Mouse (Mus musculus) fibroblast of lung, adult 2 months (primary cell): ENCODE measurements around the gene Dst.

ENCODE experiments used
- DNase-seq: peaks from one replicate; pipeline ENCODE4 v3.0.0-alpha.2; 2011; ENCODE audit warnings: low read depth

Dst gene

DNA sequence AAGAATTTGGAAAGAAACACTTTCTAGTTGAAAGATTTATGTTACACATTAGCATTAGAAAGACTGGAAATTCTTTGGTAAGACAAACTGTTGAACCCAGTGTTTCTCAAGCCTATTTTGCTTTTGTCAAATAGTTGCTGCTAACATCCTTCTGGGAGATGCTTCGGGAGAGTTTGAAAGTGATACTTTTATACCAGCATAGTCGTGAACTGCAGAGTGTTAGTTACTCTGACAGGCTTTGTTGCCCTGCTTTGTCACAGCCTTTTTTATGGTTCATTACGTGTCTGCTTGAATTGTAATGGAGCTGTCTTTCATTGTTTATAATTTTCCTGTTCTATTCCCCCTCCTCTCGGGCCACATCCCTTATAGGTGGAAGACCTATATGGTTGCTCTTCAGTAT is 192.4 kb downstream of the Dst start:
- DNase-seq, result no peak

DNA sequence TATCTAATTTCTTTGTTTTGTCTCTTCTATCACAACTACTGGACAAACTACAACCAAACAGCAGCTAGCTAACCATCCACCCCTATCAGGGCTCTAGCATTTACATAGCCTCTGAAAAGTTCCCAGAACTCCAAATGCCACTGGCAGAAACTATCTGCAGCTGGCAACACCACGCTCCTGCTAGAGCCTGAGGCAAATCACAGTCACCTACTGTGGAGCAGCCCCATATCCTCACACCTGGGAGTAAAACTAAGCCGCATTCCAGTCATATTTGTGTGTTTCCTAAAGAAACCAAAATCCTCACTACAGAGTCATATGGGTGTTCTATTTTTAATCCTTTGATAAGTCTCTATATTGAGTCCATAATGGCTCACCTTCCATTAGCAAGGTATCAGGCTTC is 194.6 kb downstream of the Dst start:
- no peak for DNase-seq

DNA sequence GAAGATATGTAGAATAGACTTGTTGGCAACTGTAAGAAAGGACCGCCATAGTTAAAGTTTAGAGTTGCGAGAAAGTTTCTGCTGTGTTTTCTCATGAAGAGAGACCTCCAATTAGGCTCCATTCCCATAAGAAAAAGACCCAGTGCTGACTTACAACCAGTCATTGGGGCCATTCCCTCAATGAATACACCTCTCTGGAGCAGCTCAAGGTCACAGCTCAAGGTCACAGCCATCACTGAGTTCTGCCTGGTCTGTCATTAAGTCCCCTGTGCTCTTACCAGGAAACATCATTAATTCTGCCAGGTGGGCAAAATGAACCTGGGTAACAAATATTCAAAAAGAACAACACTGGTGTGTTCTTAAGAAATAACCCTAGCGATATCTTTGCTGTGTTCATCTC is 195.2 kb downstream of the Dst start:
- DNase-seq, result no peak

DNA sequence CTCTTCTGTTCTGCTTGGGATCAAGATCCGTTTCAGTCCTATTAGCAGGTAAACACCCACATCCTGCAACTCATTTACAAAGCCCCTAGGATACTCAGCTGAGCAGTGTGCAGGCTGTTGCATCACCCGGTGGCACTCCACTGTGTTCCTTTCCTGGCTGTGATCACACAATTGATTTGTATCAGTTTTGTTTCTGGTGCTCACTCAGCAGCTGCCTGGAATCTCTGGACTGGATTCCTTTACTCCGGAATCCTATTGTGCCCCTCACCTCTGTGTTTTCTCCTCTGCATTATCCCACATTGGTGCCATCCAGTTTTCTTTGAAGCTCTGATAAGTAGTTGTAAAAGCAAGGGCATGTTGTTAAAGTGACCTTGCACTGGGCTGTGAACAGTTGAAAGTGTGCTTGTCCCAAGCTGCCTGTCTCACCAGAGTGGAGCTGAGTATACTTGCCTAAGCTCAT is 195.7 kb downstream of the Dst start:
- no peak for DNase-seq

DNA sequence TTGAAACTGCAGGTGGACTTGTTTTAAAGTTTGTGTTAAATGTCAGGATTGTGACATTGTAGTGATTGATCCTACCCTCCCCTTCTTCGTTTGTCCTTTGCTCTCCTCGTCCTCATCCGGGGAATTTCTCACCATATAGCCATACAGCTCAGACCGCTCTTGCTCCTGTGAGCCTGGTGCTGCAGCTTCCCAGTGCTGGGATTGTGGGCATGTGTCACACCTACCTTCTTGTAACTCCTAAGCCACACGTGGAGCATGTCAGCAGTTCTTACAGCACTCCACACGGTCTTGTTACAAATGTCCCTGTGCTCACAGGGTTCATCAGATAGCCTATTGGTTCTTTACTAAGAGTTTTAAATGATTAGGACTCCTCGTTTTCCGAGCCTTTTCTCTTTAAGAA is 196.8 kb downstream of the Dst start:
- no peak for DNase-seq

DNA sequence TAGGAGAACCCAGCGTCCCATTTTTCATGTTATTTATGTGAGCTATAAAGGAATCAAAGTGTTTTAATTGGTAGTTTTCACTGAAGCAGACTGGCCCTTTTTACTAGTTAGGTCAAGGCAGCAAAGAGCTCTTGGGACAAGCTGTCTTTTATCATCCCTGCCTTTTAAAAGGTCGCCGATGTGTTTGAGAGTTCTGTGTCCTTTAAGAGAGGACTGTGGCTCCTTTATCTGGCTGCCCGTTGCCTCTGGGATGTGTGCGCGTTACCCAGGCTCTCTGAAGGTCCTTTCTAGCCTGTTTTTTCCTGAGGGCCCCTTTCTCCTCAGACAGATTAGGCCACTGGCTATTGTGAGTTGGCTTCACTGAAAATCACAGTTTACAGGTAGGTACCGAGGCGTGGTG is 198.6 kb downstream of the Dst start:
- DNase-seq, result no peak

DNA sequence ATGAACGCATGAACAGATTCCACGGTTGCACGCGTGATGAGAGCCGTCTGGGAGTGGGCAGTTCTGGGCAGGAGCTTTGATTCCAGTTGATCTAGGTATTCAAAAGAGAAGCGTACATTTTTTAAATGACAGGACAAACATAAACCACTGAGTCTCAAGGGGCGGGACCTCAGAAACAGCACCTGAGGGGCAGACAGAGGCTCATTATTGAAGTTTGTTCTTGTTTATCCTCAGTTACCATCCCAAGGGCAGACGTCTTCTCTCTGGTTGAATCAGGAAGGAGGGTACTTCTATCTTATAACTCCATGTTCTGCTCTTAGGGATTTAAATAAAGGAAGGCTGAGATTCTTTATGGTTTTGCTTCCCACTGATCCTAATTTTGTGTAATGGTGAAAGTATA is 199.1 kb downstream of the Dst start:
- DNase-seq, result no peak

DNA sequence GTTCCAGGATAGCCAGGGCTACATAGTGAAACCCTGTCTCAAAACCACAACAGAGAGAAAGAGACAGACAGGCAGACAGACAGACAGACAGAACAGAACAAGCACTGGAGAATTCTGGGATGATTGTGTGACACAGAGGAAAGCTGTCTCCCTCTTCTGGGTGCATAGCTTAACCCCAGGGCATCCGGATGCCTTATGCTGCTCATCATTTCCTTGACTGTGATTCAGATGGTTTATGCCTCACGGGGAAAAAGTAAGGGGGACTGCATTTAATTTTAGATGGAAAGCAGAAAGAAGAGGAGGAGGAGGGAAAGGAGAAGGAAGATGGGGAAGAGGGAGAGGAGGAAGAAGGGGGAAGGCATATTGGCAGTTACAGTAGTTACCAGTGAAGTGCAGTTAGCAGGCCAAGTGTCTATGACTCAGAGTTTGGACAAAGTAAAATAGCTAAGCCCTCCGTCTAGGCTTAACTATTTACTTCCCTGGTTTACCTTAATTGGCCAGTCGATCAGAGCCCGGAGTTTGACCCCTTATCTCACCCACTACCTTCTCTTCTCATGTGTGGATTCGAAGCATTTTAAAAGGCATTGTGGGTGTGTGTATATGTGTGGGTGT is 201.7 kb downstream of the Dst start:
- DNase-seq, result no peak

DNA sequence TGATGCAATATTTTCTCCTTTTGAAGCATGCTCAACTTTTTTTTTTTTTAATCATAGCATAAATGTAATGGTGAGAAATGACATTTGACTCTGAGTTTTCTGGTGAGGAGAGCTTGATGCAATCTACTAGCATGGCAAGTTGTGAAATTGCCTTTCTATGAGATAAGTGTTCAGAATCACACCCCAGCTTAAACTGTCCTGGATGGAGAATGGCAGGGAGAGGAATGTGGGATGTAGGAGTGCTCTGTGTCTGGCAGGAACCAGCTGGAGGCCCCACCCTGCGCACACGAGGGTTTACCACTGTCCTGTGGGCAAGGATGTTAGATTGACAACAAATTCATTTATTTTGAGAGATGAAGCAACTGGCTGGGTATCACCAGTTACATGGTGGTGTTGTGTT is 202.8 kb downstream of the Dst start:
- no peak for DNase-seq

DNA sequence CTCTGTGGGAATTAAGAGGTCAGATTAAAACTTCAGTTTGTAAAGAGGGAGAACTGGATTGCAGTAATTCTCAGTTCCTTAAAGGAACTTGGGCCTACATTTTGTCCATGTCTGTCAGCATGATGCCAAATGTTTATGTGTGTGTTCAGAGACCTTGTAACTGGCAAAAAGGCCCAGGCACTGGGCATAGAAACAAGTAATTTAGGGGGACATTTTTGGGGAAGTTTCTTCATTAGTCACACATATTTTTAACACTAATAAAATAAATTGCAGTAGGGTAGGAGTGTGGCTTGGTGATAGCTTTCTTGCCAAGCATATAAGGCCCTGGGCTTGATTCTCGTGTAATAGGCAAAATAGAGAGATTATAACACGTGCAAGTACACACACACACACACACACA is 203.9 kb downstream of the Dst start:
- no peak for DNase-seq

DNA sequence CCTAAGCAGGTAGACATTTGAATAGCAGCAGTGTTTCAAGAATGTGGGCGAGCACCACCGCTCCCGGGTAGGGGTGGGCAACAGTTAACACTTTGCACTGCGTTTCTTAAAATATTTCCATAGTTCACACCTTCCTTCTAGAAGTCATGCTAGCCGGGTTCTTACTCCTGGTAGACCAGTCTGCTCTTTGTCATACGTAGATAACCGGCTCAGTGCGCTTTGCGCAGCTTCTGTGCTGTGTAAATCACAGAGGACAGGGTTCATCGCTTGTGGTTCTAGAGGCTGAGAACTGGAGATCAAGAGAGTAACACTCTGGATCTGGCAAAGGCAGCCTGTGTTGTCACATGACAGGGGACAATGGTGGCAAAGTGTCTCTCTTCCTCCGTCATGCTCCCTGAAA is 208.4 kb downstream of the Dst start:
- no peak for DNase-seq

DNA sequence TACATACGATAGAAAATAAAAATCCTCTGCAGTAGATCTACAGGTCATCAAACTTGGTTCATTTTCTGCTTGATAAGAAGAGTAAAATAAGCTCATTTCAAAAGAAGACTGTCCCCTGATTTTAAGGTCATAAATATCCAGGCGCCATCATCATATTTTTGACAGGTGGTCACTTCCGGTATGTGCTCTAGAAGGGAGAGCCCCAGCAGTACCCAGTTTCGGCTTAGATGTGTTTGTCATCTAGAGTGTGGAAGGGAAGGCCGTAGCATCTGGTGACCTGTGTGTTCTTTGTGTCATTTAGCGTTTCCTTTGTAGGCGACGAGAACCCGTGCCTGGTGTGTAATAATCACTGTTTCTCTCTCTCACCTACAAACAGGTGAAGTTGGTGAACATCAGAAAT is 209.0 kb downstream of the Dst start:
- DNase-seq, result no peak

DNA sequence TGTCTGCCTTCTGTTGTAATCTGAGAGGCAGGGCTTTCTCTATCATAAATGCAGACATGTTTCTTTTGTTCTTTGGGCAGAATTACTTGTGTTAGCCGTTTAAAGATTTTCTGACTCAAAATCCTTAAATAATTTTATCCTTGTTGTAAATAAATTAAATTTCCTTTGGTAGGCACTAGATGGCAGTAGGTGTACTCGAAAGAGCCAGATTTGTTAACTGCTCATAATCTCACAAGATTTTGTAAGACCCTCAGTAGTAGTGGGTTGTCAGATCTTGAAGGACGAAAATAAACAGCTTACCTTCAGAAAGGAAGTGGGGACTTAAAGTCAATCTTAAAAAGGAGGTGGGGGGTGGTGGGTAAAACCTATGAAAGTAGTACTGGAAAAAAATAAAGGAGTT is 209.7 kb downstream of the Dst start:
- DNase-seq, result no peak

DNA sequence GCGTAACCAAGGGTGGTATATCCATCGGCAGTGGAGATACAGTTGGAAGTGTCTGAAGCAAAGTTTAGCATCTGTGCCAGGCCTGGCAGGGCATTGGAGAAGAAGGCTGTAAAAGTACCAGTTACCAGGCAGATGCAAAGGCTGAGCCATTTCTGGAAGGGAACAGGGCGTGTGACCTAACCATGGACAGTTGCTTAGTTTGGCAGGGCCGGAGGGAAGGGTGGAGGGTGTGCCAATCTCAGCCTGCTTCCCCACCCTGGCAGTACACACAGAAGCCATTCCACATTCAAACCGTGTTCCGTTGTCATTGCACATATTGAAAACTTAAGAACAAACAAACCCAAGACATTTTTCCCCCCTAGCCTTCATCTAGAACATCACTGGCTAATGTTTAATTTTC is 212.0 kb downstream of the Dst start:
- no peak for DNase-seq

DNA sequence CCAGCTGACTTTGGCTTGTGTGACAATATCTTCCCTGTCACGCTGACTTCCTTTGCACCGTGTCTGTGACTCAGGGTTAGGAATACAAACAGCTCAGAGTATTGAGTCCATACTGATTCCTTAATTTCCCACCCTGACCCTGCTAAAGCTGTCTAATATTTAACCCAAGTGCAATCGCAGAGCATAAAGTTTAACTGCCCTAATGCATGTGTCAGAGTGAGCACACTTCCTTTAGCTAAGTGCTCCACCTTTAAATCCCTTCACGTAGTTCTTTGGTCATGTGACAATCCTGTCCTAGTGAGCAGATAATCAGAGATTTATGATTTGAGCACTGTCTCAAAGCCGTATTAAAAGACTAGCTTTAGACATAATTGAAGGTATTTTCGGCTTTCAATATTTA is 212.6 kb downstream of the Dst start:
- DNase-seq, result no peak

DNA sequence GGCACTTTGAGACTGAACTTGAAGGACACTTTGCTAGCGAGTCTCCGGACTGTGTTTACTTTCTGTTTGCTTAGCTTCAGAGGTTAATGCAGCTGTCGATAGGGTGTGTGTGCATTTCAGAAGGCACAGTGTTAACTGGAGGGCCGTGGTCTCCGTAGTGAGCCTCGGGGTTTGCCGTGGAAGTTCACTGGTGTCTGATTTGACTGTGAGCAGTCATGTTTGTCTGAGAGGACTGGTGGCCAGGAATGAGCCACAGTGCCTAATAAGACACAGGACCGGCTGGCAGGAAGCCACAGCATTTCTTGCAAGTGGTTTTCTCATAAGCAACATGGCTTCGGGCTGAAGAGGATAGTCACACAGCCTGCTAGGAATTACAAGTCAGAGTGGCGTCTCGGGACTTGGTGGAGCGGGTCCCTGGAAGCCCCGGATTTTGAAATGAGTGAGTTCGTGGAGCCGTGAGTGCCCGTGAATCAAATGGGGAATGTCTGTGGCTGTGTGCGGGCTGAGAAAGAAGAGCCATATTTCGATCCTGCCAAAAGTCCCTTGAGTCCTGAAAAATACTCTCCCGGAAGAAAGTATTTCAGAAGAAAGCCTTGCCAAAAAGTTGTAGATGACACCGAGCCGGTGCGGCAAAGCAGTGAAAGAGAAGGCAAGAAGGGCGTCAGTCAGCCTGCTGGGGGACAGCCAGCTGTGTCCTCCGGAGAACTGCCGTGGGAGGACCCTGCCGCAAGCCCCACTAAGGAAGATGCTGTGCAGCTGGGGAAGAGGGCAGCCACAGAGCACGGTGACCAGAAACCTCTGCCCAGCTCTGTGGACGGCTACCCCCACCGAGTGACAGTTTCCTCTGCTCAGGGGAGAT is 213.4 kb downstream of the Dst start:
- DNase-seq, result peak; percentile 78

DNA sequence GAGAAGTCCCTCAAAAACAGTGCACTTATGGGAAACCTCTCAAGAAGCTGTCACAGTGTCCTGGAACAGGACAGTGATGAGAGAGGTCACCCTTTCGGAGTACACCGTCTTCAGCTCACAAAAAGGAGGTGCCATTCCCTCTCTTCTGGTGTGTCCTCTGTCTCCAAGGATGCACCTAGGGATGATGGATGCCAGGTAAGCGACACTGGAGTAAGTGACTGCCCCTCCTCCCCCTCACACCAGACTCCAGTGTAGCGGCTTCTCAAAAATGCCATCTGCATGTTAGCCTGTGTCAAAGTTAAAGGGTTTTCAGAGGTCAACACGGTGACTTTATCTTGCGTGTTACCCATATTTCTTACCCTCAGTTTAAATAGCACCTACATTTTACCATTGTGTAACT is 214.2 kb downstream of the Dst start:
- no peak for DNase-seq

DNA sequence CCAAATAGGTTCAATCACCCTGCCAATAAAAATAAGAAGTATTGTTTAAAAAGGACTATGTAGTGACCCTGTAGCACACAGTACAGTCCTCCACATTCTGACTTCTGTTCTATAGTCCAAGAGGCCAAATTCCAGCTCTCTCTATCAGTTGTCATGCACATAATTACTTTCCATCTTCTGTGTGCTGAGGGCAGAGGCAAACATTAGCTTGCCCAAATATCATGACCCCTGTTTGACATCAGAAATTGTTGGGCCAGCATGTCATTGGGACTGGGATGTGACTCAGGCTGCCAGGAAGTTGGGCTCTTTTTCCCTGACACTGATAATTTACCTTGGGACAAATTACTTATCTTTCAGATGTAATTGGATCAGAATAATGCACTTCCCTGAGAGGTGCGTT is 214.9 kb downstream of the Dst start:
- DNase-seq, result no peak

DNA sequence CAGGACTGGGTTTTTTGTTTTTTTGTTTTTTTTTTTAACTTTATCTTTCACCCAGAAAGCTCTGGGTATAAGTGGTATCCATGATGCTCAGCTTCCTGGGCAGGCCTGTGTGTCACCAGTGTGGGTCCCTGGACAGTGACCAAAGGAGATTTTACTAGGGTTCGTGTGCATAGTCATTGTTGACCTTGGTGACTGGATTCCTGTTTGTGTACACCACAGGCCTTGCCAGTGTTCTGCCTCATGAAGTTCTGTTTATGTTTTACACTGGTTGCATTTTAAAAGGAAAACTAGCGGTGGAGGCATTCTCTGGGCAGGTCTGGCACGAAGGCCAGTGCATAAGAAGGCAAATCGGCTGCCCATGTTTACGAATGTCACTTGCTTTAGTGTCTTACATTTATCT is 215.3 kb downstream of the Dst start:
- no peak for DNase-seq

DNA sequence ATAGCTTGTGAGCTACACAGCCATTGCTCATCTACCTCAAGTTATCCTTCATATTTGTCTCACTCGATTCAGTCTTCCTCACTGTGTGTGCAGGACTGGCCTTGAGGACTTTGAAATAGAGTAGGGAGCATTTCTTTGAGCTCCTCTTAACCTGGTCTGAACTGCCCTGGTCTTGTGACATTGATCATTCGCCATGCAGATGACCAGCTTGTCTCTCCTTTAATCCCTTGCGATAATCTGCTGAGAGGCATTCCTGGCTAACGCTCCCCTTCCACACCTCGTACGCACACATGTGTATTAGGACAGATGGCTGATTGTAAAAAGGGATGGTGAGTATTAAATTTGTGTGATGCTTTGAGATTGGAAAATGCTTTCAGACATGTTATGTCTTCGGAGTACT is 216.4 kb downstream of the Dst start:
- no peak for DNase-seq

DNA sequence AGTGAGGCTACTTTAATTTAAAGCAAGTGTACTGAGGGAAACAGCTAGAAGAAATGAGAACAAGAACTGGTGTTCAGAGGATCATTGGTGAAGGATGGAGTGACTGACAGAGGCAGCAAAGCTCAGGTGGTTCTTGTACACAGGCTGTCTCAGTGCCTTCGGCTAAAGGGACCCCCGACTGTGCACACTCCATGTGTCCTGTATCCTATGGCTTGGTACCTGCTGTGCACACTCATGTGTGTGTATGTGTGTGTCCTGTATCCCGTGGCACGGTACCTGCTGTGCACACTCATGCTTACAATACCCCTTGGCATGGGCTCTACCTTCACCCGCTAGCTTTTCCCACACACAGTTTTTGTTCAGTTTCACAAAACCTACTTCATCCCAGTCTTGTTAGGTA is 217.1 kb downstream of the Dst start:
- no peak for DNase-seq

DNA sequence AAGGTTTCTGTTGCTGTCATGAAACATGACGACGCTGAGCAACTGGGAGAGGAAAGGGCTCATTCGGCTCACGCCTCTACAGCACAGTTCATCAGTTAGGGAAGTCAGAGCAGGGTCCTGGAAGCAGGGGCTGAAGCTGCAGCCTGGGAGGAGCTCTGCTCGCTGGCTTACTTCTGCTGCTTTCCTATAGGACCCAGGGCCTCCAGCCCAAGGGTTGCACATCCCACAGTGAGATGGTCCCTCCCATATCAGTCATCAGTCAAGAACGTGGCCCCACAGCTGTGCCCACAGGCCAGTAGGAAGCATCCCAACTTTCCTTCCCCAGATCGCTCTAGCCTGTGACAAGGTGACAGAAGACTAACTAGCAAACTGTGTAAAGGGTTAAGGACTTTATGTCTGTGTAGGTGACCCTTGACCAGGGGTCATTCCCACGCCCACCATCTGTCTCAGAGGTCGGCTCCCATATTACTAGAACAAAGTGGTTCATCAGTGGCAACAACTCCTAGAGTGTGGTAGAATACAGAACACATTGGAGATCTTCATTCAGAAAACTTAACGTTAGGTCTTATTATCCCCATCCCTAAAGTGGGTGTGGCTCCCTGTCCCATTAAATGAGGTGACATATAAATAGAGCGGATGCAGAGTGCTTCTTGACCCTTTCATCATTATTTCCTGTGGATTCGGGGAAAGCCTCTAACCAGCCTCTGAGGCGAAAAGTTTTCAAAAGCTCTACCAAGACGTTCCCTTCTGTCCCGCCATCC is 219.9 kb downstream of the Dst start:
- DNase-seq, result no peak

DNA sequence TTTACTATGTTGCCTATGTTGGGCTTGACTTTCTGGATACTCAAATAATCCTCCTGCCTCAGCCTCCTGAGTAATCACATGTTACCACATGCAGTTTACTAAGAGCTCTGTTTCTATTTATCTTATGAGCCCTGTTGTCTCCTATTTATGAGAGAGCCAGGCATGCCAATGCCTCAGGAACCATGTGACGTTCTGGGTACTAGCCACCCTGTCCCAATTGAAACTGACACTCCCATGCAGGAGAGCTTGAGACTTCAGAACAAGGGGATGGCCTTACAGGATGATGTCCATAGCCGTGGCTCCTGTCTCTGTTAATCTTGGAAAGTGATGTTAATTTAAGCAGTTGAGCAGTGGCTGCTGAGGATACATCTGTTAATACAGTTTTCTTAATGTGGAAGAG is 220.8 kb downstream of the Dst start:
- DNase-seq, result no peak
